Mouse (Mus musculus): ENCODE results near the gene Col9a2. TPM values are rescaled to one million over a fixed set of nuclear protein-coding genes. Genes with fewer than 3 reads are reported as not detected.
A peak's percentile ranks its signal among the peaks of the same experiment; 100 is the strongest.
"Not testable (repeated sequence)": the region's sequence is repeated elsewhere in the genome, so short reads cannot be mapped to it uniquely, and the experiment has no call there.

Gene Col9a2
- total RNA-seq, 2 experiments from 2014 or later = 11.0 to 12.1 TPM

DNA sequence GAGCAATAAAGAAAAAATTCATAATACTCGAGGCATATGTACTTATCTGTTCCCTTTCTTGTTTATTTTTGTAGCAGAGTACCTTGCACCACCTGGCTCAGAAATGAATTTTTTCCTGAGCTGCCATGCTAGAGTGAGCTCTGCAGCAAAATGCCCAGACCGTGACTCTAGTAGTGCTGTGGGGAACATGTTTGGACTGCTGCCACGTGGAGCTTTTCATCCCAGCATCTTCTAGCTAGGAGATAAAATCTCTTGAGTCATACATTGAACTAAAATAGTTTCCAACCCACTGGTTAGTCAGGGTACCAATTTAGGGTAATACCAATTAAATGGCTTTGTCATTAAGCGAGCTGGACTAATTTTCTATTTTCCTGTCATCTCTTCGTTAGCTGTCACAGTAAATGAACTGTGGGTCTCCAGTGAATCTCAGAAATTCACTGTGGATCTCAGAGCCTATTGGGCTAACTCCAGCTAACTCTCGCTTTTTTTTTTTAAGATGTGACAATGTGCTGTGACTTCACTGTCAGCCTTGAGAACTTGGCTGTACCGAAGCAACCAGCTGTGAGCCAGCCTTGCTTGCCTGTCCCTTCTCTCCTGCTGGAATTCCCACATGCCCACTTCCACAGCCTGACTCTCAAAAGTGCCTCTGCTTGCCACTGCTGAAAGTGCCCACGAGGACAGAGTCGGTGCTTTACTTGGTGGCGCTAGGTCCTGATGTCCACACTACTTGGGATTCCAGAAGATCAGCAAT lies 19.0 kb upstream of the Col9a2 start:
- DNase-seq = no peak
- intact Hi-C loops (cut with DNase I) = no loop called here

GRCm38 (mm10) chr4:121021911-121022310 lies 17.3 kb upstream of the Col9a2 start:
- intact Hi-C loops (cut with DNase I) = no loop called here
- no peak for DNase-seq

- intact Hi-C loops (cut with DNase I) = no loop called here
Measured at GRCm38 (mm10) chr4:121023464-121023863, 15.7 kb upstream of the Col9a2 start.

GRCm38 (mm10) chr4:121023941-121024340 lies 15.2 kb upstream of the Col9a2 start:
- intact Hi-C loops (cut with DNase I) = no loop called here

More at GRCm38 (mm10) chr4:121023464-121023863, 15.7 kb upstream of the Col9a2 start:
- no peak for DNase-seq

DNA sequence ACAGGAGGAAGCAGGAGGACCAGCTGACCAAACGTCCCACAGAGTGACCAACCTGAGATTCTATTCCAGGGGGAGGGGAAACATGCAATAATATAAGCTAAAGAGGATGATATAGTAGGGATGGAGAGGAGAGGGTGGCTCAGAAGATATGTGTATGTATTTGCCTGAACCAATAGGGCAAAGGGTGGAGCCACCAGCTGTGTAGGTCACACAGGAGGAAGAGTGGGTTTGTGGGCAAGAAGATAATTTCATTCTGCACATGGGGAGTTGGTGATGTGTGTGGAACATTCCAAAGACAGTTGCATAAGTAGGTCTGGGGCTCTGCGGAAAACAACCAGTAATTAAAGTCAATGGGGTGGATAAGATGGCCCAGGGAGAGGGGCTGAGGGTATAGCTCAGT lies 13.5 kb upstream of the Col9a2 start:
- DNase-seq = no peak
- intact Hi-C loops (cut with DNase I) = no loop called here

More at GRCm38 (mm10) chr4:121023941-121024340, 15.2 kb upstream of the Col9a2 start:
- DNase-seq = no peak

- intact Hi-C loops (cut with DNase I) = no loop called here
- DNase-seq = no peak
Measured at GRCm38 (mm10) chr4:121028146-121028545, 11.0 kb upstream of the Col9a2 start.

- peak; percentile 72 for DNase-seq
- intact Hi-C loops (cut with DNase I) = no loop called here
Measured at GRCm38 (mm10) chr4:121028659-121029392, 10.4 kb upstream of the Col9a2 start.

DNA sequence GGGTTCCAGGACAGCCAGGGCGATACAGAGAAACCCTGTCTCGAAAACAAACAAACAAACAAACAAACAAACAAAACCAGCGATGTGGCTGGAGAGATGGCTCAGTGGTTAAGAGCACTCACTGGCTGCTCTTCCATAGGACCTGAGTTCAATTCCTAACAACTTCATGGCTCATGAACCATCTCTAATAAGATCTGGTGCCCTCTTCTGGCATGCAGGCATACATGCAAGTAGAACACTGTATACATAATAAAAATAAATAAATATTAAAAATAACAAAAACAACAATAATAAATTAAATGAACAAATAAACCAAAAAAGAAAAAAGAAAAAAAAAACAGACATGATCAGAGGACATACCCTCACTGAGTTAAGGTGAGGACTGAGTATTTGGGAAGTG lies 9.6 kb upstream of the Col9a2 start:
- intact Hi-C loops (cut with DNase I) = loop anchor here (5.0 kb wide), 1 partner anchor 42 kb away; no protein-coding TSS in a partner anchor
- no peak for DNase-seq

GRCm38 (mm10) chr4:121031440-121031839 lies 7.7 kb upstream of the Col9a2 start:
- no peak for DNase-seq
- intact Hi-C loops (cut with DNase I) = loop anchor here (5.0 kb wide), 1 partner anchor 44 kb away; no protein-coding TSS in a partner anchor

DNA sequence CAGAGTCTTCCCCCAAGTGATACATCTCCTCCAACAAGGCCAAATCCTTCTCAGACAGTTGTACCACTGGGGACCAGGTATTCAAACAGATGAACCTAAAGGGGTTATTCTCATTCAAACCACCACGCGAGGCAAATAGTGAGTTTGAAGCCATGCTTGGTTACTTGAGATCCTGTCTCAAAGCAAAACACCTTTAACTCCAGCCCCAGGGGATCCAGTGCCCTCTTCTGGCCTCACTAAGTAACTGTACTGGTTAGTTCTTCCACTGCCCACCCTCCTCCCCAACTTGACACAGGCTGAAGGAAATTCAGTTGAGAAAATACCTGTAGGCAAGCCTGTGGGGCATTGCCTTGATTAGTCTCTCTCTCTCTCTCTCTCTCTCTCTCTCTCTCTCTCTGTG lies 6.2 kb upstream of the Col9a2 start:
- intact Hi-C loops (cut with DNase I) = loop anchor here (5.0 kb wide), 1 partner anchor 46 kb away; no protein-coding TSS in a partner anchor

GRCm38 (mm10) chr4:121040323-121040722 lies 1.1 kb downstream of the Col9a2 start:
- DNase-seq = peak; percentile 27
- intact Hi-C loops (cut with DNase I) = no loop called here

More for the DNA sequence above, 6.2 kb upstream of the Col9a2 start:
- no peak for DNase-seq

- intact Hi-C loops (cut with DNase I) = no loop called here
- DNase-seq = peak; percentile 78
Measured at GRCm38 (mm10) chr4:121040897-121041671, 1.9 kb downstream of the Col9a2 start.

DNA sequence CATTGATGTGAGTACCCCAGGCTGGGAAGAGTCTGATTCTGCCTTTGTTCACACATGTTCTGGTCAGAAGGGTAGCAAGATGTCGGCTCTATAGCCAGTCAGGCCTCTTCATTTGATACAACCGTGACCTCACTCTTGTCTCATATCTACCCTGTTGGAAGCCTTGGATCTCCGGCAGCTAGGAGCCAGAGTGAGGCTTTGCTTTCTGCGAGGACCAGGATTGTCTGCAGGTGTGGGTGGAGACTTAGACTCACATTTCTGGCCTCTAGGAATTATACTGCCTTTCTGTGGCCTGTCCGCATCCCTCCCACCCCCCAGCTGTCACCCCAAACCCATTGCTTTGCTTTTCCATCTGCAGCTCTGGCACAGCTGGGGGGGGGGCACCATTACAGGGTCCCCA lies 3.3 kb downstream of the Col9a2 start:
- no peak for DNase-seq
- intact Hi-C loops (cut with DNase I) = no loop called here

- DNase-seq = no peak
- intact Hi-C loops (cut with DNase I) = no loop called here
Measured at GRCm38 (mm10) chr4:121042946-121043345, 3.8 kb downstream of the Col9a2 start.

GRCm38 (mm10) chr4:121051863-121052262 lies 12.7 kb downstream of the Col9a2 start:
- intact Hi-C loops (cut with DNase I) = no loop called here
- no peak for DNase-seq

GRCm38 (mm10) chr4:121052454-121053323 lies 13.5 kb downstream of the Col9a2 start:
- no peak for DNase-seq
- intact Hi-C loops (cut with DNase I) = no loop called here

- no peak for DNase-seq
- intact Hi-C loops (cut with DNase I) = no loop called here
Measured at GRCm38 (mm10) chr4:121056342-121056741, 17.2 kb downstream of the Col9a2 start.

DNA sequence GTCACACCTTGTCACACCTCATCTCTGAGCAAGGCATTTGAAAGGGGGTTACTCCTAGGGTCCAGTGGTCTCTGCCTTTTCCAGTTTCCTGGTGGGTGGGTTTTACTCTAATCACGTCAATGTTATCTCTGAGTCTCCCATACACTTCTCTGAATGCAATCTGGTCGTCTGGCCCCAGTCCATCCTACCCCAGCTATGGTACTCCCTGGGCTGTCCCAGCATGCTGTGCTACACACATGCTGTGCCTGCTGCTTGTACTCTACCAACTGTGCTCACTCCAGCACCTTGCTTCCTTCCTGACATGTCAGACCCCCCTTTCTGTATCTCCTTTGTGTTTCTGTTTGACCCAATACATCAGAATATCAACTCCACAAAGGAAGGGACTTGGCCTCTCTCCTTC lies 17.8 kb downstream of the Col9a2 start:
- no peak for DNase-seq
- intact Hi-C loops (cut with DNase I) = no loop called here

DNA sequence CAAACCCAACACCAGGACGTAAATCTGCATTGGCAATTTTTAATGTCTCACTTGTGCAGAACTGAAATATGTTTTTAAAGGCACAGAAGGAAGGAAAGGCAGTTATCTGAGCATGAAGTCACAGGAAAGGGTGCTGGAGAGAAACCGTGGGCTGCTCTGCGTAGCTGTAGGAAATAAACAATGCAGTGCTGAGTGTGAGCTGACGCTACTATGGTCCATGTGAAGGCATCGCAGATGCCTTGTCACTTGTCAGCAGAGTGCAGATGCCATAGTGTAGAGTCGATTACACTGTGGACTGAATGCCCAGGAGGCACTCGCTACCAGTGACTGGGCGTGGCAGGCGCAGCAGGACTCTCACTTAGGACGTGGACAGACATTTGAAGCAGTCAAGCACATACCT lies 20.0 kb downstream of the Col9a2 start:
- intact Hi-C loops (cut with DNase I); DNase-seq: not testable (repeated sequence)

- DNase-seq = no peak
- intact Hi-C loops (cut with DNase I) = no loop called here
Measured at GRCm38 (mm10) chr4:121065336-121065735, 26.2 kb downstream of the Col9a2 start.

Measured in left cerebral cortex, postnatal 4 days (tissue).